Mouse (Mus musculus): ENCODE results near the gene Zfp668.

Gene Zfp668

GRCm38 (mm10) chr7:127895442-127895841, 18.8 kb upstream of the Zfp668 start, which contains the start of the genes Gm21974 and Vkorc1:
TSS of gene Gm21974 (minus strand) at chr7:127895454.
TSS of gene Vkorc1 (minus strand) at chr7:127895617.
- peak; percentile 73 to 84 for DNase-seq (ENCODE audit: low spot score in 2 of 2)

- no peak for DNase-seq (ENCODE audit: low spot score in 2 of 2)
Measured at GRCm38 (mm10) chr7:127894480-127894879, 17.9 kb upstream of the Zfp668 start.

GRCm38 (mm10) chr7:127890798-127891197, 14.2 kb upstream of the Zfp668 start, which contains the start of gene Prss53:
TSS of gene Prss53 (minus strand) at chr7:127890970.
- DNase-seq (ENCODE audit: low spot score in 2 of 2) = no peak

DNA sequence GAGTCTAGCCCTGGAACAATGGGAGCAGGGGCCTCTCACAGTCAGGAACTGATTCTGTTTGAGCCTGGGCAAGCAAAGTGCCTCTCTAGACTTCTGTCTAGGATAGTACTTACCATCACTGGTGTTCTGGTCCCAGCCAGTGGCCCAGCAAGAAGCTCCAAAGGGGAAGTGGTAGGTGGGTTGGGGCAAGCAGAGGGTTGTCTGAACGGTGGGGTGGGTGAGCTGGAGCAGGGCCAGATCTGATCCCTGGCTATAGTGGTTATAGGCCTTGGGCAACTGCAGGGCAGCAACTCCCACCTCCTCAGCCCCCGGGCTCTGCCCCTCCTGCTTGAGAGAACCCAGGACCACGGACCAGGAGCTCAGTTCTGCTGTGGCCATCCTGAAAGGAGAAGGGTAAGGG, 12.2 kb upstream of the Zfp668 start:
- DNase-seq (ENCODE audit: low spot score in 2 of 2) = no peak

DNA sequence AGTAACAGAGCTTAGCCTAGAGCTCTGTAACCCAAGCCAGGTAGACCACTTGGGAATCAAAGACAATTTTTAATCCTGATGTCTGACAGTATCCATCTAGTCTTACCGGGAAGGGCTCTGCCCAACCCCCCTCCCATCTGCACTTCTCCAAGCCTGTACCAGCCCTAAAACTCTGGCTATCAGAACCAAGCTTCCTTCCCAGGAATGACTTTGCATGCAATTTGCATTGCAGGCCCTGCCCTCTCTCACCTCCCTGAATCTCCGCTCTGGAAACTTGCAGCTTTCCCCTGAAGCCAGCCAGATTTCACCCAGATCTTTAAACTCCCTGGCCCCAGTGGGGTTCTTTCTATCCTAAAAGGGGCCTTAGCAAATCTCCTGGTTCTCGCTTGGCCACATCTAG, 11.2 kb upstream of the Zfp668 start:
- no peak for DNase-seq (ENCODE audit: low spot score in 2 of 2)

DNA sequence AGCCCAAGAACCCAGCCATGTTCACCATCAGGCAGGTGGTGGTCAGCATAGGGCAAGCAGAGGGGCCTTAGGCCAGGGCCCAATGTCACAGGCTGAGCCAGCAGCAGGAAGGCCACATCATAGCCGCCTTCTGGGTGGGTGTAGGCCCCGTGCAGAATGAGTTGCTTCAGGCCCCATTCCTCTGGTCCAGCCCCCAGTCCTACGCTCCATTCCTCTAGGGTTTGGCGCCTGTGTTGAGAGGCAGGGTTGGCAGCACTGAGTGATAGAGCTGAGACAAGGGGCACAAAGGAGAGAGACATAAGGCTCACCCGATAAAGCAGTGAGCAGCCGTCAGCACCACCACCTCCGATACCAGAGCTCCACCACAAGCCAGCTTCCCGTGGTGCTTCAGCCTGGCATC, 10.6 kb upstream of the Zfp668 start:
- DNase-seq (ENCODE audit: low spot score in 2 of 2) = no peak

GRCm38 (mm10) chr7:127886551-127886950, 9.9 kb upstream of the Zfp668 start:
- no peak for DNase-seq (ENCODE audit: low spot score in 2 of 2)

DNA sequence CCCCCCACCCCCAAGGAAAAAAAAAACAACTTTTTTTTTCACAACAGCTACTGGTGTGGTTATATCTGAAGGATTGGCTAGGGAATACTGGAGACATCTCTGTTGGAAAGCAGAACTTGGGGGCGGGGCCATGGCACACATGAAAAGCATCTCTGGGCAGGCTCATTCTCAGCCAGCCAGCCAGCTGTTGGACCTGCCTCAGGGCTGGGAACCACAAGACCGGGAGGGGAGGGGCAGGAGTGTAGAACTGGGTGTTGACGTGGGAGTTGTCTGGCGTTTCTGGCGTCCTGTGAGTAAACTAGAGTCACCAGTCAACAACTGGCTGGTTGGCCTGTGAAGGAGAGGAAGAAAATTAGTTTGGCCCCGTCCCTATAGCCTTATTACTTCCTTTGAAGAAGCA, 9.3 kb upstream of the Zfp668 start:
- DNase-seq (ENCODE audit: low spot score in 2 of 2) = no peak

GRCm38 (mm10) chr7:127880431-127880830, 3.8 kb upstream of the Zfp668 start:
- no peak for DNase-seq (ENCODE audit: low spot score in 2 of 2)

GRCm38 (mm10) chr7:127879301-127879700, 2.7 kb upstream of the Zfp668 start:
- no peak for DNase-seq (ENCODE audit: low spot score in 2 of 2)

GRCm38 (mm10) chr7:127876041-127876466, 574 bp downstream of the Zfp668 start, which contains the start of gene Zfp646:
TSS of gene Zfp646 (plus strand) at chr7:127876221.
- DNase-seq (ENCODE audit: low spot score in 2 of 2) = peak; percentile 62 to 67

GRCm38 (mm10) chr7:127875627-127876001, 1.0 kb downstream of the Zfp668 start:
- DNase-seq (ENCODE audit: low spot score in 2 of 2) = peak; percentile 87 to 88

GRCm38 (mm10) chr7:127874812-127875626, 1.6 kb downstream of the Zfp668 start:
- DNase-seq (ENCODE audit: low spot score in 2 of 2) = no peak

DNA sequence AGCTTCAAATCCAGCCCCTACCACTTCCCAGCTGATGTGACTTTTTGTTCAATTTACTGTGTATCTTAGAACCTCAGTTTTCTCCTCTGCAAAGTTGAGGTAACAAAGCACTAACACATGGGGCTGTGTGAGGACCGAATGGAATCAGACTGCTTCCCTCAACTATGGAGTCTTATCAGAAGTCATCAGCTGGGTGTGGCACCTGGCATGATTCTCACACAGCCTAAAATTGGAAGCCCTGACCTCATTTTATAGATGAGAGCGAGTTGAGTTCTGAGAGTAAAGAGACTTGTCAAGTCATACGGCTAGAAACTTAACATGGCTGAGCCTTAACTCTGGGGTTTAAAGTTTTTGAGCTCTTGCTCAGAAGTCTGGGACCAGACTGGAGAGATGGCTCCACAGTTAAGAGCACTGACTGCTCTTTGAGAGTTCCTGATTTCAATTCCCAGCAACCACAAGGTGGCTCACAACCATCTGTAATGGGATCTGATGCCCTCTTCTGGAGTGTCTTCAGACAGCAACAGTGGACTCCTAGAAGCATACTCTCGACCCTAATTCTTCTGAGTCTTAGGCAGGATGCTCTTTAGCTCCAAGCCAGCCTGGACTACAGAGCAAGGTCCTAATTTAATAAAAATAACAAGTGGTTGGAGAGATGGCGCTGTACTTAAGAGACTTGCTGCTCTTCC, 6.3 kb downstream of the Zfp668 start:
- no peak for DNase-seq (ENCODE audit: low spot score in 2 of 2)

GRCm38 (mm10) chr7:127869149-127869810, 7.3 kb downstream of the Zfp668 start:
- DNase-seq (ENCODE audit: low spot score in 2 of 2) = no peak

GRCm38 (mm10) chr7:127867641-127868040, 9.0 kb downstream of the Zfp668 start:
- no peak for DNase-seq (ENCODE audit: low spot score in 2 of 2)

DNA sequence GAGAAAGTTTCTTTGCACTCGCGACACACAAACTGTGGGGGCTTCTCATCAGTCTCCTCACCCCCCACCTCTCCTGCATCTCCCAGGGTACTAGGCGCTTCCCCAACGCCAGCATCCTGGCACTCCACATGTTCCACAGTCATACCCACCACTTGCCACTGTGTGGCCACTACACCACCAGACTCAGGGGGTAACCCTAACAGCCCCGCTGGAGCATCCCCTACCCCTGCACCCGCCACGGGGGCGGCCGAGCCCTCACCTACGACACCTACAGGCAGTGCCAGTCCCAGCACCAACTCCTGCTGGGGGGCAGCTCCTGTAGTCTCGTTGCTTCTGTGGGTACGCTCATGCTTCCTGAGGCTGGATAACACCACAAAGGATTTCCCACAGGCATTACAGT, 10.2 kb downstream of the Zfp668 start:
- no peak for DNase-seq (ENCODE audit: low spot score in 2 of 2)

DNA sequence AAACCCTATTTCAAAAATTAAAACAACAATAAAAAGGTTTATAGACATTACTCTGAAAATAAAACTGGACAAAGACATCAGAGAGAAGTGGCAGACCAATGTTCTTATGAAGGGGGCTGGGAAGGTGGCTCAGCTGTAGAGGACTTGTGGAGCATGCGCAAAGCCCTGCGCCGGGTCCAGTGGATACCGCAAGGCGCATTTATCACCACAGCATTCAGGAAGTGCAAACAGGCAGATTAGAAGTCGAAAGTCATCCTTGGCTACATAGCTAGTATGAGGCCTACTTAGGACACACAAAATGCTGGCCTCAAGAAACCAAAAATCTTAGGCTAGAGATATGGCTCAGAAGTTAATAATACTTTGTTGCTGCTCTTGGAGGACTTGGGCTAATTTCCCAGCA, 18.4 kb downstream of the Zfp668 start:
- no peak for DNase-seq (ENCODE audit: low spot score in 2 of 2)

DNA sequence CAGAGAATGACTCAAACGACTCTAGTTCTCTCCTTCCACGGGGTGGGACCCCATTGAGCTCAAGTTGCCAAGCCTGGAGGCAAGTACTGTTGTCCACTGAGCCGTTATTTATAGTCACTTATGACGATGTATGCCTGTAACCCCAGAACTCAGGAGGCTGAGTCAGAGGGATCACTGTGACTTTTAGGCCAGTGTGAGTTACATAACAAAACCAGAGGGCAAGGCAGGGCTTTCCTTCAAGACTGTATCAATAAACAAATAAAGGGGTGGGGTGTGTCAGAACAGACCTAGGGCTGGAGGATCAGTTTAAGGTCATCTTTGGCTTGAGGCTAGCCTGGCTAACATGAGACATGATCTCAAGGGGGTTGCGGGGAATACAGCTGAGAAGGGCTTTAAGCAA, 25.7 kb downstream of the Zfp668 start:
- no peak for DNase-seq (ENCODE audit: low spot score in 2 of 2)

DNA sequence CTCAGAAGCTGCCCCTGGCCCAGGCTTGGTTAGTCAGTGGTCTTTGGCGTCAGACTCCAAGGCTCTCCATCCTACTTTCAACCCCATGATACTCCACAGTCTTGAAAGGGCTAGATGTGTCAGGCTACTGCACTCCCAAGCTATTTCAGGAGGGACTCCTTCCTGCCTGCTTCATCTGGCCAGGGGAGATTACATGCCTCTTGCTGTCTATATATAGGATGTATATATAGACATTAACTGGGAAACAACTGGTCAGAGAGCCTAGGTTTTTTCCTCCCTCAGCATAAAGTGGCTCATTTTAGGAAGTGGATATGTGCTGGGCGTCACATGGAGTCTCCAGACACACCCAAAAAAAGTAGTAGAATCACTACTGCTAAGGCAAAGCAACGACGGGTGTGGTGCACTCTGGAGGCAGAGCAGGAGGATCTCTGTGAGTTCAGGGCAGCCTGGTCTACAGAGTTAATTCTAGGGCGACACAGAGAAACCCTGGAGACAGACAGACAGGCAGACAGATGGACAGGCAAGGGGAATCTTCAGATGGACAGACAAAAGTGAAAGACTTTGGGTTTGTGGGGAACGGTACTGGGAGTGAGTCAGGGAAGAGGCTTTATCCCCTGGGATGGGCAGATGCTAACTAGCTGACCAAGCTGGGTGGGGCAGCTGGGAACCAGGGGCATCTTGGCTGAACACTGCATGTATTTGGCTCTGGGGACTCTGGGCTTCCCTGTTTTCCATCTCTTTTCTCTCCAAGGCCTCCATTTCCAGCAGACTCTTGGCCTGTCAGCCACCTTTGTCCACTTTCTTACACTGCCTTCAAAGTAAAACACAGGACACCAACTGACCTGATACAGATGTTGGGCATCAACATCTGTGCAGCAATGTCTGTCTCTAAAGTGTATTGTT, 26.4 kb downstream of the Zfp668 start:
- no peak for DNase-seq (ENCODE audit: low spot score in 2 of 2)

GRCm38 (mm10) chr7:127842001-127842718, 34.5 kb downstream of the Zfp668 start:
- peak; percentile 75 to 76 for DNase-seq (ENCODE audit: low spot score in 2 of 2)

All from natural killer cell, adult 2 months (primary cell).